Mouse (Mus musculus): Measurements from ENCODE around the gene Htr6.

DNA sequence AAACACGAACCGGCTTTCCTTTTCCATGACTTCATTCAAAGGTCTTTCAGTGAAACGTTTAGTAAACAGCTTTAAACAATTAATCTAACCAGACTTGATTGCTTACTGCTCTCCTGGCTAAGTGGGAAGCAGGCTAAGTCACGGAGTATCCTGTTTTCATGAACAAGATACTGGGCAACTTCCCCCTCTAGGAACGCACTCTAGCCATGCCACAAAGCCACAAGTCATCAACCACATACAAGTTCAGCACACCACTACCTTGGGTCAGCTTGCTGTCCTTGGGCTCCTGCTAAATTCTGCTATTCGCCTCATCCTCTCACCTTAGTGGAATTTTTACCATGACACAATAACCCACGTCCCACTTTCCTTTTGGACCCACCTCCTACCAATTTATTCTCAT is 45.6 kb upstream of the Htr6 start:
- no peak for TF ChIP-seq CTCF (IDR thresholded peaks at IDR 0.05; ENCODE audit: borderline replicate concordance, insufficient read depth, low read length)
- TF ChIP-seq POLR2A (IDR thresholded peaks at IDR 0.05; ENCODE audit: low read depth, low read length) = no peak

All from embryonic fibroblast, embryonic 13.5 days (primary cell).